Mouse (Mus musculus): ENCODE measurements around the gene Ywhae. TPM values are rescaled to one million over a fixed set of nuclear protein-coding genes. Genes with fewer than 3 reads are reported as not detected.
"Not testable (repeated sequence)": the region's sequence is repeated elsewhere in the genome, so short reads cannot be mapped to it uniquely, and the experiment has no call there.

The Ywhae gene
- total RNA-seq, 1 experiment: 432 TPM

DNA sequence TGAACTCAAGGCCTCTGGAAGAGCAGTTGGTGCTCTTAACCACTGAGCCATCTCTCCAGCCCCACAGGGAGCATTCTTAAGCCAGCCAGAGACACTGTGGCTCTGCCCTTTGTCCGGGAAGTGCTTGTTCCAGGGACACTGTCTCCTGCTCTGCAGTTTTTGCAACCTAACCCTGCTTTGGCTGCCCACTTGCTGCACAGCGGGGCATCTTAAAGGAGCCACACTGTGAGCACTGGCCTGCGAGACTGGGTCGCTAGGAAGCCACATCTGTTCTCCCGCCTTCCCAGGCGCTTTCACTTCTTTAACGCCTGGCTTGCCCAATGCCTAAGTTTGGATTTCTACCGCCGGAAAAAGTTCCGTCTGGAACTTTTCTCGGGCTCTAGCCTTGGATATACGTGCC lies 17.1 kb upstream of the Ywhae start:
- no peak overlapping the region for H3K27ac ChIP-seq (ENCODE audit: insufficient read depth, low read depth, low read length, poor library complexity, severe bottlenecking)
- no peak for DNase-seq (ENCODE audit: low read depth, low spot score)
- peaks cover 0 to 2% of the 10 kb centered on the region in 2 experiments; a peak in 1 of 4 replicates for H3K4me1 ChIP-seq (ENCODE audit: control insufficient read depth in 2 of 2, insufficient read depth in 2 of 2, low read length in 2 of 2, poor library complexity in 1 of 2)
- in situ Hi-C loops (cut with MboI; ENCODE audit: low sequenced_read_pairs in 2 of 2, unreplicated experiment in 2 of 2): no loop called here
- peak overlapping the region; percentile 30; the same call in 1 of the 2 replicates for H3K9ac ChIP-seq (ENCODE audit: insufficient read depth, low read depth, low read length, poor library complexity, severe bottlenecking)
- no peaks in the 10 kb centered on the region for H3K9me3 ChIP-seq (ENCODE audit: control insufficient read depth, insufficient read depth, low read depth, low read length)
- H3K36me3 ChIP-seq (ENCODE audit: control insufficient read depth, insufficient read depth, low read length, poor library complexity, severe bottlenecking): no peaks in the 10 kb centered on the region
- H3K4me3 ChIP-seq (ENCODE audit: insufficient read depth in 1 of 2, low read depth in 1 of 2, low read length in 2 of 2, poor library complexity in 1 of 2, severe bottlenecking in 1 of 2): peak overlapping the region; percentile 15 to 29; a peak in 3 of 4 replicates
- TF ChIP-seq ZNF384 (IDR thresholded peaks at IDR 0.05; ENCODE audit: low read depth, low read length) (no peak), HCFC1 (IDR thresholded peaks at IDR 0.05; ENCODE audit: borderline replicate concordance, insufficient read depth, low read length) (no peak), MAFK (IDR thresholded peaks at IDR 0.05; ENCODE audit: insufficient read depth, low read depth, low read length) (no peak), ZC3H11A (IDR thresholded peaks at IDR 0.05; ENCODE audit: borderline replicate concordance, low read depth, low read length) (no peak), CHD2 (IDR thresholded peaks at IDR 0.05; ENCODE audit: low read depth, low read length) (no peak)

DNA sequence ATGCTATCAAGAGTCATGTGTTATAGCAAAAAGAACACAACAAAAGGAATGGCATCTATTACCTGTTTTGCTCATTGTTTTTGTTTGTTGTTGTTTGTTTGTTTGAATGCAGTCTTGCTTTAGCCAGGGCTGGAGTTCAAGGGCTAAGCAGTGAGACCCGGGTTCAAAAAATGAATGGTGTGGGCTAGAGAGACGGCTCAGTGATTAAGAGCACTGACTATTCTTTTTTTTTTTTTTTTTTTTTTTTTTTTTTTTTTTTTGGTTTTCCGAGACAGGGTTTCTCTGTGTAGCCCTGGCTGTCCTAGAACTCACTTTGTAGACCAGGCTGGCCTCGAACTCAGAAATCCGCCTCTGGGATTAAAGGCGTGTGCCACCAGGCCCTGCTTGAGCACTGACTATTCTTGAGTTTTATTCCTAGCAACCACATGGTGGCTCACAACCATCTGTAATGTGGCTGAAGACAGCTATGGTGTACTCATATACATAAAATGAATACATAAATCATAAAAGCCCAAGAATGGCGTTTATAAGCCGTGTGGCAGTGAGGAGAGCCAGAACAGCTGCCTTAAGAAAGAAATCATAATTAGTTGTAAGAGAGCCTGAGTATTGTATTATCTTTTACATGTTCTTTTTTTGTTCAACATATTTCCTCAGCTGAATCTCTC lies 15.9 kb upstream of the Ywhae start:
- Histone ChIP-seq H3K9ac (ENCODE audit: insufficient read depth, low read depth, low read length, poor library complexity, severe bottlenecking) (no peak overlapping the region), H3K27ac (ENCODE audit: insufficient read depth, low read depth, low read length, poor library complexity, severe bottlenecking) (no peak overlapping the region), H3K4me1 (ENCODE audit: control insufficient read depth in 2 of 2, insufficient read depth in 2 of 2, low read length in 2 of 2, poor library complexity in 1 of 2) (peaks cover 0 to 2% of the 10 kb centered on the region in 2 experiments; a peak in 1 of 4 replicates), H3K4me3 (ENCODE audit: insufficient read depth in 1 of 2, low read depth in 1 of 2, low read length in 2 of 2, poor library complexity in 1 of 2, severe bottlenecking in 1 of 2) (no peak overlapping the region), H3K36me3 (ENCODE audit: control insufficient read depth, insufficient read depth, low read length, poor library complexity, severe bottlenecking) (no peaks in the 10 kb centered on the region), H3K9me3 (ENCODE audit: control insufficient read depth, insufficient read depth, low read depth, low read length) (no peaks in the 10 kb centered on the region)
- DNase-seq (ENCODE audit: low read depth, low spot score): no peak
- TF ChIP-seq MAFK (IDR thresholded peaks at IDR 0.05; ENCODE audit: insufficient read depth, low read depth, low read length): no peak
- no peak for TF ChIP-seq CHD2 (IDR thresholded peaks at IDR 0.05; ENCODE audit: low read depth, low read length)
- TF ChIP-seq ZNF384 (IDR thresholded peaks at IDR 0.05; ENCODE audit: low read depth, low read length): peak; percentile 81
- in situ Hi-C loops (cut with MboI; ENCODE audit: low sequenced_read_pairs in 2 of 2, unreplicated experiment in 2 of 2): no loop called here

DNA sequence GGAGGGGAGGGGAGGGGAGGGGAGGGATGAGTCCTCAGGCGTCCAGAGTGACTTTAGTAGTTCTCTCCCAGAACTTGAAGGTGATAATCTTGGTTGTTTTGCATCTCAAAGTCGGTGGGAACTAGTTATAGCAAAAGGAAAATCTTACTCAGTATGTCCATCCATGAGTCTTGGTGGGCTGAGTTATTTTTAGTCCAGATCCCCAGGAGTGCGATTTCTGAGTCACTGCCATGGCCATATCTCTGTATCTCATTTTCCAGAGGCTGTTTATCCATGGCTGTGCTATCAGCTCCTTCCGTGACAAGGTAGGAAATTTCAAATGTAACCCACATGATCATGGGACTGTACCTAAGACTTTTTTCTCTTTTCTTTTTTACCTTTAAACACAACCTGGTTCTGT lies 10.3 kb upstream of the Ywhae start:
- in situ Hi-C loops (cut with MboI; ENCODE audit: low sequenced_read_pairs in 2 of 2, unreplicated experiment in 2 of 2): no loop called here
- DNase-seq (ENCODE audit: low read depth, low spot score): no peak

DNA sequence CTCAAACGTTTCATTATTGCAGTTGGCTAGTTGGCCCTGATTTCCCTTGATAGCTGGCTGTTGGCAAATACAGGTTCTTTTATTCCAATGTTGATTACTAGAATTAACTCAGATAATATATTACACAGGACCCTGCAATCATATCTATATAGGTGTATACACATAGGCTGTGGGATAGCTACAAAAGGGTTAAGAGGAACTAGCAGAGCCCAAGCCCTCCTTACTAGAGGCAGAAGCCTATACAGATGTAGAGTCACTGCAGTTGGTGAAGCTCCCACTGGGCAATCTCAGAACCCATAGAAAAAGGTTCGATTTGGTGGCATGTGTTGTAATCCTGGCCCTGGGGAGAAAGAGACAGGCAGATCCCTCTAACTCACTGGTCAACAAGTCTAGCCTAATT lies 5.5 kb upstream of the Ywhae start:
- no peak overlapping the region for H3K27ac ChIP-seq (ENCODE audit: insufficient read depth, low read depth, low read length, poor library complexity, severe bottlenecking)
- H3K9me3 ChIP-seq (ENCODE audit: control insufficient read depth, insufficient read depth, low read depth, low read length): no peaks in the 10 kb centered on the region
- peaks cover 2 to 4% of the 10 kb centered on the region in 2 experiments; a peak in 2 of 4 replicates for H3K4me1 ChIP-seq (ENCODE audit: control insufficient read depth in 2 of 2, insufficient read depth in 2 of 2, low read length in 2 of 2, poor library complexity in 1 of 2)
- H3K36me3 ChIP-seq (ENCODE audit: control insufficient read depth, insufficient read depth, low read length, poor library complexity, severe bottlenecking): no peaks in the 10 kb centered on the region
- in situ Hi-C loops (cut with MboI; ENCODE audit: low sequenced_read_pairs in 2 of 2, unreplicated experiment in 2 of 2): no loop called here
- H3K9ac ChIP-seq (ENCODE audit: insufficient read depth, low read depth, low read length, poor library complexity, severe bottlenecking): no peak overlapping the region
- H3K4me3 ChIP-seq (ENCODE audit: insufficient read depth in 1 of 2, low read depth in 1 of 2, low read length in 2 of 2, poor library complexity in 1 of 2, severe bottlenecking in 1 of 2): no peak overlapping the region
- no peak for DNase-seq (ENCODE audit: low read depth, low spot score)
- TF ChIP-seq CHD2 (IDR thresholded peaks at IDR 0.05; ENCODE audit: low read depth, low read length): no peak

More for the DNA sequence above, 10.3 kb upstream of the Ywhae start:
- H3K4me3 ChIP-seq (ENCODE audit: insufficient read depth in 1 of 2, low read depth in 1 of 2, low read length in 2 of 2, poor library complexity in 1 of 2, severe bottlenecking in 1 of 2): no peak overlapping the region
- H3K9ac ChIP-seq (ENCODE audit: insufficient read depth, low read depth, low read length, poor library complexity, severe bottlenecking): no peak overlapping the region
- no peaks in the 10 kb centered on the region for H3K36me3 ChIP-seq (ENCODE audit: control insufficient read depth, insufficient read depth, low read length, poor library complexity, severe bottlenecking)
- H3K27ac ChIP-seq (ENCODE audit: insufficient read depth, low read depth, low read length, poor library complexity, severe bottlenecking): no peak overlapping the region
- no peaks in the 10 kb centered on the region for H3K9me3 ChIP-seq (ENCODE audit: control insufficient read depth, insufficient read depth, low read depth, low read length)
- TF ChIP-seq ZNF384 (IDR thresholded peaks at IDR 0.05; ENCODE audit: low read depth, low read length): no peak
- TF ChIP-seq CHD2 (IDR thresholded peaks at IDR 0.05; ENCODE audit: low read depth, low read length): no peak
- H3K4me1 ChIP-seq (ENCODE audit: control insufficient read depth in 2 of 2, insufficient read depth in 2 of 2, low read length in 2 of 2, poor library complexity in 1 of 2): peaks cover 0 to 2% of the 10 kb centered on the region in 2 experiments; a peak in 1 of 4 replicates

DNA sequence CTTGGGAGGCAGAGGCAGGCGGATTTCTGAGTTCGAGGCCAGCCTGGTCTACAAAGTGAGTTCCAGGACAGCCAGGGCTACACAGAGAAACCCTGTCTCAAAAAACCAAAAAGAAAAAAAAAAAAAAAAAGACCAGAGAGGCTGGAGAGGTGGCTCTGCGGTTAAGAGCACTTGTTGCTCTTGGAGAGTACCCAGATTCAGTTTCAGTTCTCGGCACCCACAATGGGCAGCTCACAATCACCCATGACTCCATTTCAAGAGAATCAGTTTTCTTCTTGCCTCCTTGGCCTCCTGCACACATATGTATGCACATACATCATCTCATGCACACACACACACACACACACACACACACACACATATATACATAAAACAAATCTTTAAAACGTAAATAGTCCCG lies 5.0 kb upstream of the Ywhae start:
- H3K36me3 ChIP-seq (ENCODE audit: control insufficient read depth, insufficient read depth, low read length, poor library complexity, severe bottlenecking); H3K27ac ChIP-seq (ENCODE audit: insufficient read depth, low read depth, low read length, poor library complexity, severe bottlenecking); H3K4me3 ChIP-seq (ENCODE audit: insufficient read depth in 1 of 2, low read depth in 1 of 2, low read length in 2 of 2, poor library complexity in 1 of 2, severe bottlenecking in 1 of 2); H3K9ac ChIP-seq (ENCODE audit: insufficient read depth, low read depth, low read length, poor library complexity, severe bottlenecking); in situ Hi-C loops (cut with MboI; ENCODE audit: low sequenced_read_pairs in 2 of 2, unreplicated experiment in 2 of 2); DNase-seq (ENCODE audit: low read depth, low spot score); H3K4me1 ChIP-seq (ENCODE audit: control insufficient read depth in 2 of 2, insufficient read depth in 2 of 2, low read length in 2 of 2, poor library complexity in 1 of 2); H3K9me3 ChIP-seq (ENCODE audit: control insufficient read depth, insufficient read depth, low read depth, low read length): not testable (repeated sequence)

All from ES-E14 (cell line).